Mouse (Mus musculus) liver, postnatal 0 days (tissue): ENCODE results near the gene Sv2b.

Experiments used
- CTCF ChIP-seq: sonication (generic); IDR thresholded peaks from 2 replicates; pipeline ENCODE4 v1.5.1; 2016; ENCODE audit warnings: antibody characterized with exemption, low read depth
- EP300 ChIP-seq: IDR thresholded peaks from 2 replicates; pipeline ENCODE4 v1.6.1; 2016; ENCODE audit warnings: antibody characterized with exemption, low read depth, mild to moderate bottlenecking

DNA sequence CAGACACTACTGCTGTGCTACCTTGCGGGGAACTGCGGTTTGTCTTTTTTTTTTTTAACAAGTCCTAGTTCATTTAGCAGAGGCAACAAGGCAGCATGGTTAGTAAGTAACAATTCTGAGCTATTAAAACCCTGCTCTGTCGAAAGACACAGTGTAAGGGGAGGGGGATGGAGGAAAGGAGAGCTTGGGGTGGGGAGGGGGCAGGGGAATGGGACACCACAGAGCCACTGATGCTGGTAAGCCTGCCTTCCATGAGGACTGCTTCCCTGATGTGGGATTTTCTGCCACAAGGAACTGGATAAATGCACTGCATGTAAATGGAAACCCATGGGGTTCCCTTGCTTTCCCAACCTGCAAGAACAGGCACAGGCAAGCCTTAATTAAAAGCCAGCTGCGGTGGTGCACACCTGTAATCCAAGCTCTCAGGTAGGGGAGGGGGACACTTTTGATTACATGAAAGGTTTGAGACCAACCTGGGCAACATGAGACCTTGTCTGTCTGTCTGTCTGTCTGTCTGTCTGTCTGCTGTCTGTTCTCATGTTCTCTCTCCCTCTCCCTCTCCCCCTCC, 49.3 kb upstream of the Sv2b start:
- no peak for TF ChIP-seq EP300
- TF ChIP-seq CTCF, result no peak
